13 mouse cellular contexts compared by ENCODE assay signal in the genomic region with DNA sequence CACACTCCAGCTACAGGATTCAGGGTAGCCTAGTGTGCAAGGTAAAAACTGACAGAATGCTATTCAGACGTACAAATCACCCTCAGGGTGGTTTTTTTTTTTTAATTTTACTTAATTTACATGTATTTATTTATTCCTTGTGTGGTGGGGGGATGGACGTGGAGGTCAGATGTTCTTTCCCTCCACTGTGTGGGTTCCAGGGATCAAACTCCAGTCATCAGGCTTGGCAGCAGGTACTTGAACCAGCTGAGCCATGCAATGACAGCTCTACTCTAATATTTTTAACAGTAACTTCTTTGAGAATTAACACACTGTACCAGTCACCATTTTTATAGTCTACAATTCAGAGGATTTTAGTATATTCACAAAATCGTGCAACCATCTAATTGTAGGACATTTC.
A peak's percentile ranks its signal among the peaks of the same experiment; 100 is the strongest.
DNase-seq lines count a peak whose midpoint lies in the region; ATAC-seq and TF ChIP-seq lines count a peak whose summit lies in the region.
"Had no signal": no experiment of that assay in that cellular context is flagged by ENCODE, and none has a peak within 500 bp of the region (broad histone marks: within the 10 kb centered on the region; RNA-seq: fewer than 3 reads in every experiment).

No protein-coding gene starts in this region.

- H3K27ac ChIP-seq in heart, embryonic 10.5 days: peak overlapping the region; percentile 38; the same call in 1 of the 2 replicates
- 0 out of 2 replicates have a peak overlapping the region, but pooled peaks have one; percentile 12 for H3K27ac ChIP-seq in left cerebral cortex, adult 2 months
- peak overlapping the region; percentile 63 for H3K27ac ChIP-seq in embryonic facial prominence, embryonic 15.5 days (replicated peaks)
- H3K27ac ChIP-seq: liver, embryonic 15.5 days had no signal

- no peaks in the 10 kb centered on the region for H3K36me3 ChIP-seq in heart, embryonic 10.5 days
- no peaks in the 10 kb centered on the region for H3K36me3 ChIP-seq in embryonic facial prominence, embryonic 15.5 days
- H3K36me3 ChIP-seq: heart, embryonic 12.5 days; liver, embryonic 15.5 days; neural tube, embryonic 12.5 days had no signal

- H3K4me3 ChIP-seq in heart, embryonic 10.5 days: no peak overlapping the region
- no peak overlapping the region for H3K4me3 ChIP-seq in left cerebral cortex, adult 2 months
- no peak overlapping the region for H3K4me3 ChIP-seq in embryonic facial prominence, embryonic 15.5 days (replicated peaks)
- H3K4me3 ChIP-seq: heart, embryonic 12.5 days; liver, embryonic 15.5 days; neural tube, embryonic 12.5 days had no signal

- WGBS in heart, embryonic 10.5 days: 56% methylated on average over 3 of the region's 3 CpGs
- WGBS in embryonic facial prominence, embryonic 15.5 days: 55% methylated on average over 3 of the region's 3 CpGs

- H3K9ac ChIP-seq in embryonic facial prominence, embryonic 15.5 days: no peak overlapping the region
- H3K9ac ChIP-seq: heart, embryonic 12.5 days; liver, embryonic 15.5 days; neural tube, embryonic 12.5 days had no signal

- no peaks in the 10 kb centered on the region for H3K27me3 ChIP-seq in heart, embryonic 10.5 days (ENCODE audit: insufficient read depth, poor library complexity, severe bottlenecking)
- no peaks in the 10 kb centered on the region for H3K27me3 ChIP-seq in embryonic facial prominence, embryonic 15.5 days
- H3K27me3 ChIP-seq: heart, embryonic 12.5 days; liver, embryonic 15.5 days; neural tube, embryonic 12.5 days had no signal

- H3K4me1 ChIP-seq in heart, embryonic 10.5 days: peaks cover 57% of the 10 kb centered on the region
- H3K4me1 ChIP-seq in embryonic facial prominence, embryonic 15.5 days: peaks cover 40% of the 10 kb centered on the region

- TF ChIP-seq CTCF in left cerebral cortex, adult 2 months (IDR thresholded peaks at IDR 0.05): no peak

- H3K9me3 ChIP-seq in heart, embryonic 10.5 days: no peaks in the 10 kb centered on the region
- H3K9me3 ChIP-seq in embryonic facial prominence, embryonic 15.5 days (replicated peaks): no peaks in the 10 kb centered on the region
- H3K9me3 ChIP-seq: heart, embryonic 12.5 days; liver, embryonic 15.5 days; neural tube, embryonic 12.5 days had no signal

- no peak for ATAC-seq in embryonic facial prominence, embryonic 15.5 days (ENCODE audit: insufficient number of reproducible peaks, low FRiP score, low TSS enrichment, low read depth)

- H3K4me2 ChIP-seq in embryonic facial prominence, embryonic 15.5 days (replicated peaks): no peak overlapping the region
- H3K4me2 ChIP-seq: heart, embryonic 12.5 days; liver, embryonic 15.5 days; midbrain, embryonic 11.5 days; neural tube, embryonic 12.5 days had no signal

- no peak for DNase-seq in heart, embryonic 10.5 days (ENCODE audit: low spot score)
- no peak for DNase-seq in heart, postnatal 14 days
- no peak for DNase-seq in left cerebral cortex, adult 2 months (ENCODE audit: extremely low spot score in 1 of 2, low spot score in 2 of 2)
- no peak for DNase-seq in left cerebral cortex, adult 18-20 months (ENCODE audit: low spot score in 2 of 2)
- peak; percentile 53 to 64 for DNase-seq in kidney, postnatal 25 days
- DNase-seq in liver: no peak
- no peak for DNase-seq in urinary bladder, adult 2 months (ENCODE audit: low spot score)
- DNase-seq: right cerebral cortex, postnatal 14 days had no signal

- intact Hi-C loops in heart, postnatal 14 days (cut with DNase I): loop anchor here (2.0 to 5.0 kb wide), 3 partner anchors 35 to 287 kb away; no protein-coding TSS in a partner anchor
- intact Hi-C loops in left cerebral cortex, adult 2 months (cut with DNase I): loop anchor here (2.0 kb wide), 1 partner anchor 43 kb away; no protein-coding TSS in a partner anchor

Comparison
In these comparisons a context has a peak if more than half of its experiments do, and no peak if none do; other contexts are left out.
1. DNase-seq: peak in kidney, postnatal 25 days (2 of 2); none in heart, embryonic 10.5 days (single experiment), heart, postnatal 14 days (0 of 2), left cerebral cortex, adult 2 months (0 of 2), left cerebral cortex, adult 18-20 months (0 of 2), liver (single experiment) and urinary bladder, adult 2 months (single experiment).
2. H3K27ac ChIP-seq: peak in every context shown above with its lines; median percentile 63 in embryonic facial prominence, embryonic 15.5 days; 38 in heart, embryonic 10.5 days; 12 in left cerebral cortex, adult 2 months.